Comparison of ENCODE assay signal across 26 mouse cellular contexts in the genomic region with DNA sequence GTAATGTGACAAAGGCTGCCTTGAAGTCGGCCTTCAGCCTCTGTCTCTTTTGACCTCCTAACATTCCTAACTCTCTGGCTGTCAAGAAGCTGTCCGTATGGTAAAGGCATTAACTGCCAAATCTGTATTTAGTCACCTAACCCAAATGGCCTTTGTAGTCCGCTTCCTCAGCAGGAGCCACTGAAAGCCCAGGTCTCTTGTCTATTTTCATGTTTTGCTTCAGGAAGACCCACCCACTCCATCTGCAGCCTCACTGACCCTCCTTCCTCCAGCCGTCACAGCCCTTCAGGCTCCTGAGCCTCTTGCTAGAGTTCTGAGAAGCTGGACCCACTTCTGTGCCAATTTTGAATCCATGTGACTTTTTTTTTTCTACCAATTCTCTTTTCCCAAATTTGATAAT. TPM values are rescaled to one million over a fixed set of nuclear protein-coding genes. Genes with fewer than 3 reads are reported as not detected.
DNase-seq lines count a peak whose midpoint lies in the region; ATAC-seq and TF ChIP-seq lines count a peak whose summit lies in the region.
"Had no signal": no experiment of that assay in that cellular context is flagged by ENCODE, and none has a peak within 500 bp of the region (broad histone marks: within the 10 kb centered on the region; RNA-seq: fewer than 3 reads in every experiment).

No protein-coding gene starts in this region.

- intact Hi-C loops in heart, adult 2 months (cut with DNase I), result no loop called here

- no peaks in the 10 kb centered on the region for H3K79me2 ChIP-seq in heart, adult 2 months (replicated peaks; ENCODE audit: control insufficient read depth, insufficient read depth, low read length)

- no peak for DNase-seq in forebrain, embryonic 10.5 days (ENCODE audit: extremely low spot score, low spot score)
- no peak for DNase-seq in forebrain, embryonic 14.5 days (ENCODE audit: low spot score)
- DNase-seq in heart, adult 8-10 months (ENCODE audit: low spot score), result peak; percentile 13
- DNase-seq in heart, adult 2 months, result no peak
- DNase-seq in embryo, embryonic 10.5 days (ENCODE audit: low spot score), result peak; percentile 28
- no peak for DNase-seq in adrenal gland, postnatal 36 days
- no peak for DNase-seq in gastrocnemius, postnatal 4 days (ENCODE audit: low spot score in 2 of 2)
- DNase-seq: adrenal gland, postnatal 10 days; B cell, adult 2 months; cerebellum, adult 11-12 months; cerebellum, adult 8-10 months; cerebellum, postnatal 10 days; cerebellum, postnatal 36 days; forebrain, postnatal 0 days; gastrocnemius, adult 2 months; gastrocnemius, postnatal 14 days; heart, postnatal 36 days; kidney, adult 11 months; kidney, adult 8-10 months had no signal

- H3K9ac ChIP-seq in forebrain, embryonic 14.5 days (ENCODE audit: low read length), result no peak overlapping the region
- H3K9ac ChIP-seq in heart, adult 2 months (ENCODE audit: low read depth, low read length), result no peak overlapping the region
- H3K9ac ChIP-seq: forebrain, postnatal 0 days; heart, embryonic 12.5 days; heart, embryonic 15.5 days; hindbrain, embryonic 15.5 days; intestine, embryonic 15.5 days had no signal

- peaks cover 30% of the 10 kb centered on the region for H3K4me1 ChIP-seq in forebrain, embryonic 10.5 days
- H3K4me1 ChIP-seq in forebrain, embryonic 14.5 days (ENCODE audit: control insufficient read depth, insufficient read depth, low read length), result peaks cover 19% of the 10 kb centered on the region
- no peaks in the 10 kb centered on the region for H3K4me1 ChIP-seq in heart, adult 2 months (ENCODE audit: control insufficient read depth, insufficient read depth, low read length)
- H3K4me1 ChIP-seq: intestine, embryonic 15.5 days had no signal

- no peaks in the 10 kb centered on the region for H3K36me3 ChIP-seq in forebrain, embryonic 10.5 days (replicated peaks)
- no peaks in the 10 kb centered on the region for H3K36me3 ChIP-seq in forebrain, embryonic 14.5 days (ENCODE audit: control insufficient read depth, insufficient read depth, low read length)
- no peaks in the 10 kb centered on the region for H3K36me3 ChIP-seq in heart, adult 2 months (ENCODE audit: control insufficient read depth, insufficient read depth, low read length)
- H3K36me3 ChIP-seq: G1E; heart, embryonic 12.5 days; heart, embryonic 15.5 days; hindbrain, embryonic 15.5 days; intestine, embryonic 15.5 days had no signal

- no peak for TF ChIP-seq EP300 in heart, adult 2 months (IDR thresholded peaks at IDR 0.05; ENCODE audit: insufficient read depth, low read depth, low read length)

- H3K4me2 ChIP-seq in forebrain, embryonic 14.5 days (ENCODE audit: low read length), result no peak overlapping the region
- H3K4me2 ChIP-seq: heart, embryonic 12.5 days; heart, embryonic 15.5 days; hindbrain, embryonic 15.5 days; intestine, embryonic 15.5 days had no signal

- no peak overlapping the region for H3K4me3 ChIP-seq in forebrain, embryonic 10.5 days
- no peak overlapping the region for H3K4me3 ChIP-seq in forebrain, embryonic 14.5 days (ENCODE audit: low read depth, low read length)
- no peak overlapping the region for H3K4me3 ChIP-seq in heart, adult 2 months
- H3K4me3 ChIP-seq: gastrocnemius, adult 2 months; heart, embryonic 12.5 days; heart, embryonic 15.5 days; hindbrain, embryonic 15.5 days; intestine, embryonic 15.5 days had no signal

- H3K27ac ChIP-seq in forebrain, embryonic 10.5 days, result peak overlapping the region; percentile 44; the same call in 1 of the 2 replicates
- no peak overlapping the region for H3K27ac ChIP-seq in forebrain, embryonic 14.5 days (ENCODE audit: low read depth, low read length)
- no peak overlapping the region for H3K27ac ChIP-seq in heart, adult 2 months
- H3K27ac ChIP-seq: gastrocnemius, adult 2 months; heart, embryonic 15.5 days; hindbrain, embryonic 15.5 days; intestine, embryonic 15.5 days had no signal

- TF ChIP-seq POLR2A in heart, adult 2 months (IDR thresholded peaks at IDR 0.05; ENCODE audit: insufficient read depth, low read depth, low read length), result no peak

- no peaks in the 10 kb centered on the region for H3K9me3 ChIP-seq in forebrain, embryonic 10.5 days
- H3K9me3 ChIP-seq in forebrain, embryonic 14.5 days (replicated peaks; ENCODE audit: control insufficient read depth, low read length), result no peaks in the 10 kb centered on the region
- H3K9me3 ChIP-seq: G1E; heart, embryonic 12.5 days; heart, embryonic 15.5 days; hindbrain, embryonic 15.5 days; intestine, embryonic 15.5 days had no signal

- 67% methylated on average over 4 of the region's 4 CpGs for WGBS in forebrain, embryonic 10.5 days
- 70% methylated on average over 4 of the region's 4 CpGs for WGBS in forebrain, embryonic 14.5 days
- 36% methylated on average over 4 of the region's 4 CpGs for WGBS in heart, adult 2 months

- TF ChIP-seq CTCF in heart, adult 2 months (IDR thresholded peaks at IDR 0.05), result no peak

- H3K27me3 ChIP-seq in forebrain, embryonic 10.5 days (ENCODE audit: poor library complexity, severe bottlenecking), result no peaks in the 10 kb centered on the region
- H3K27me3 ChIP-seq in forebrain, embryonic 14.5 days (replicated peaks; ENCODE audit: control insufficient read depth, insufficient read depth, low read length), result no peaks in the 10 kb centered on the region
- H3K27me3 ChIP-seq in heart, adult 2 months (ENCODE audit: control insufficient read depth, insufficient read depth, low read length), result no peaks in the 10 kb centered on the region
- H3K27me3 ChIP-seq: CH12.LX; heart, embryonic 12.5 days; heart, embryonic 15.5 days; hindbrain, embryonic 15.5 days; intestine, embryonic 15.5 days had no signal

- ATAC-seq in forebrain, embryonic 14.5 days, result no peak
- ATAC-seq: forebrain, postnatal 0 days; intestine, embryonic 15.5 days; Patski had no signal

RNA-seq across cellular contexts. Expression of a gene that starts 2.8 kb away (rescaled TPM):
- polyA plus RNA-seq in forebrain, embryonic 10.5 days (2016; fragmentation: Nextera tagmentation; extraction: Ambion mirVana), result 184 and 186 TPM in 2 replicates
- polyA plus RNA-seq in forebrain, embryonic 14.5 days (2014; fragmentation: Nextera tagmentation; extraction: Ambion mirVana), result 620 and 684 TPM in 2 replicates
- 1 to 10 TPM; 1.9 to 4.7 (median 2.2) TPM for total RNA-seq in heart, adult 8-10 months (2022)
- 1 to 10 TPM; 1.7 to 1.8 TPM for total RNA-seq in heart, adult 2 months (2021)
- polyA plus RNA-seq in heart, adult 2 months (2012; rRNA removed), result 0.88 and 2.0 TPM in 2 replicates
- 1 to 10 TPM; 3.6 TPM for total RNA-seq in adrenal gland, postnatal 36 days (2021)
- 10 to 100 TPM; 11.1 to 13.2 TPM for total RNA-seq in gastrocnemius, postnatal 4 days (2021)
- total RNA-seq: CH12.LX had no signal
- polyA plus RNA-seq: G1E, Patski had no signal

RNA-seq across cellular contexts. Expression of a gene that starts 21.7 kb away (rescaled TPM):
- 101 and 106 TPM in 2 replicates for polyA plus RNA-seq in forebrain, embryonic 10.5 days (2016; fragmentation: Nextera tagmentation; extraction: Ambion mirVana)
- 89.9 and 92.9 TPM in 2 replicates for polyA plus RNA-seq in forebrain, embryonic 14.5 days (2014; fragmentation: Nextera tagmentation; extraction: Ambion mirVana)
- total RNA-seq in heart, adult 8-10 months (2022), result 10 to 100 TPM; 64.5 to 70.2 (median 69.7) TPM
- total RNA-seq in heart, adult 2 months (2021), result 10 to 100 TPM; 70.4 to 78.5 TPM
- polyA plus RNA-seq in heart, adult 2 months (2012; rRNA removed), result 52.6 and 115 TPM in 2 replicates
- total RNA-seq in adrenal gland, postnatal 36 days (2021), result 100 to 1,000 TPM; 116 to 133 TPM
- 10 to 100 TPM; 51.3 to 55.9 TPM for total RNA-seq in gastrocnemius, postnatal 4 days (2021)

RNA-seq across cellular contexts. Expression of a gene that starts 51.4 kb away (rescaled TPM):
- 158 and 173 TPM in 2 replicates for polyA plus RNA-seq in forebrain, embryonic 10.5 days (2016; fragmentation: Nextera tagmentation; extraction: Ambion mirVana)
- 69.5 and 93.6 TPM in 2 replicates for polyA plus RNA-seq in forebrain, embryonic 14.5 days (2014; fragmentation: Nextera tagmentation; extraction: Ambion mirVana)
- total RNA-seq in heart, adult 8-10 months (2022), result 10 to 100 TPM; 51.1 to 59.0 (median 56.2) TPM
- 10 to 100 TPM; 59.6 to 71.0 TPM for total RNA-seq in heart, adult 2 months (2021)
- polyA plus RNA-seq in heart, adult 2 months (2012; rRNA removed), result 77.4 and 183 TPM in 2 replicates
- total RNA-seq in adrenal gland, postnatal 36 days (2021), result 100 to 1,000 TPM; 299 to 300 TPM
- total RNA-seq in gastrocnemius, postnatal 4 days (2021), result 100 to 1,000 TPM; 137 to 144 TPM

Comparison
In these comparisons a context has a peak if more than half of its experiments do, and no peak if none do; other contexts are left out.
1. DNase-seq: peak in heart, adult 8-10 months (single experiment) and embryo, embryonic 10.5 days (single experiment); none in forebrain, embryonic 10.5 days (single experiment), forebrain, embryonic 14.5 days (single experiment), heart, adult 2 months (0 of 2), adrenal gland, postnatal 36 days (0 of 2) and gastrocnemius, postnatal 4 days (0 of 2).